Mouse (Mus musculus): Measurements from ENCODE around the gene Il25. TPM values are rescaled to one million over a fixed set of nuclear protein-coding genes. Genes with fewer than 3 reads are reported as not detected.
"Not testable (repeated sequence)": the region's sequence is repeated elsewhere in the genome, so short reads cannot be mapped to it uniquely, and the experiment has no call there.

Il25 gene
- polyA plus RNA-seq, 1 experiment from 2014 or later, result not detected

DNA sequence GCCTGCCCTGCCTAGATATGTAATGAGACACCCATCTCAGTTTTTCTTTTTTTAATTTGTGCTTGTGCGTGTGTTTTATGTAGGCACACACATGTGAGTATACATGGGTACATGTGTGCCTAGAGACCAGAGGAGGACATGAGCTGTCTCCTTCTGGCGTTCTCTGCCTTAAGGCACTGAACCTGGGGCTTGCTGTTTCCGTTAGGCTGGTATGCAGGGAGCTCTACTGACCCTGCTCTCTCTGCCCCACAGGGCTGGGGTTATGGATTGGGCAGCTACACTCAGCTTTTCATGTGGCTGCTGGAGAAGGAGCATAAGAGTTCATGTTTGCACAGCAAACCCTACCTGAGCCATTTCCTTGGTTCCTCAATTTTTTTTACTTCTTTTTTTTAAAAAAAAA lies 22.0 kb downstream of the Il25 start:
- Histone ChIP-seq H3K9me3 (replicated peaks; ENCODE audit: control insufficient read depth, low read length) (no peaks in the 10 kb centered on the region), H3K9ac (ENCODE audit: low read depth, low read length) (no peak overlapping the region), H3K27ac (ENCODE audit: low read depth, low read length) (peak overlapping the region; percentile 37; the same call in 1 of the 2 replicates), H3K4me3 (ENCODE audit: low read depth, low read length) (no peak overlapping the region), H3K4me1 (ENCODE audit: control insufficient read depth, insufficient read depth, low read length) (no peaks in the 10 kb centered on the region), H3K4me2 (no peak overlapping the region), H3K36me3 (ENCODE audit: control insufficient read depth, insufficient read depth, low read length) (peaks cover 6% of the 10 kb centered on the region; the same call in 1 of the 2 replicates), H3K27me3 (ENCODE audit: control insufficient read depth, insufficient read depth, low read length) (no peaks in the 10 kb centered on the region)
- 76% methylated on average over 3 of the region's 3 CpGs for WGBS (ENCODE audit: insufficient replicate concordance)
- no peak for ATAC-seq (replicated peaks; ENCODE audit: insufficient number of reproducible peaks, low FRiP score, low TSS enrichment)

GRCm38 (mm10) chr14:54955481-54955880 lies 23.0 kb downstream of the Il25 start:
- Histone ChIP-seq H3K27me3 (ENCODE audit: control insufficient read depth, insufficient read depth, low read length) (no peaks in the 10 kb centered on the region), H3K4me1 (ENCODE audit: control insufficient read depth, insufficient read depth, low read length) (no peaks in the 10 kb centered on the region), H3K4me2 (no peak overlapping the region), H3K9me3 (replicated peaks; ENCODE audit: control insufficient read depth, low read length) (no peaks in the 10 kb centered on the region), H3K27ac (ENCODE audit: low read depth, low read length) (no peak overlapping the region), H3K36me3 (ENCODE audit: control insufficient read depth, insufficient read depth, low read length) (peaks cover 2% of the 10 kb centered on the region; the same call in 1 of the 2 replicates), H3K4me3 (ENCODE audit: low read depth, low read length) (no peak overlapping the region), H3K9ac (ENCODE audit: low read depth, low read length) (no peak overlapping the region)
- 79% methylated on average over 3 of the region's 3 CpGs for WGBS (ENCODE audit: insufficient replicate concordance)
- ATAC-seq (replicated peaks; ENCODE audit: insufficient number of reproducible peaks, low FRiP score, low TSS enrichment), result no peak

DNA sequence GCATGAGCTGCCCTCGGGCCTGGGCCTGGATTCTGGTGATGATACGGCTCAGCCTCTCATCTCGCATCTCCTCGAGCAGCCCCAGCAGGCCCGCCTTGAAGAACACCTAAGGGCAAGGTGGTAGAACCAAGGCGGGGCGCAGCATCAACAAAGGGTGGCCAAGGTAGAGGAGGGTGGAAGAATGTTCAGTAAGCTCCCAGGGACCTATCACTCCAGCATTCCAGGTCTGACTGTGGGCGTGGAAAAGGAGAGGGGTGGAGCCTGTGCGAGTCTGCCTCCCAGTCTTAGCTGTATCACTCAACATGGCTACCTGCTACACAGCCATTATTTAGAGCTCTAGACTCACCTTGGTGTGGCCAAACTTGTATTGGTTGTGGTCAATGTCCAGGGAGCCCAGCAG lies 24.0 kb downstream of the Il25 start:
- no peaks in the 10 kb centered on the region for H3K27me3 ChIP-seq (ENCODE audit: control insufficient read depth, insufficient read depth, low read length)
- no peaks in the 10 kb centered on the region for H3K9me3 ChIP-seq (replicated peaks; ENCODE audit: control insufficient read depth, low read length)
- no peak overlapping the region for H3K4me3 ChIP-seq (ENCODE audit: low read depth, low read length)
- no peaks in the 10 kb centered on the region for H3K4me1 ChIP-seq (ENCODE audit: control insufficient read depth, insufficient read depth, low read length)
- H3K9ac ChIP-seq (ENCODE audit: low read depth, low read length), result peak overlapping the region; percentile 4; the same call in 1 of the 2 replicates
- 69% methylated on average over 9 of the region's 9 CpGs for WGBS (ENCODE audit: insufficient replicate concordance)
- ATAC-seq (replicated peaks; ENCODE audit: insufficient number of reproducible peaks, low FRiP score, low TSS enrichment), result no peak
- H3K4me2 ChIP-seq, result peak overlapping the region; percentile 66; the same call in 1 of the 2 replicates
- H3K27ac ChIP-seq (ENCODE audit: low read depth, low read length), result no peak overlapping the region
- peaks cover 2% of the 10 kb centered on the region; the same call in 1 of the 2 replicates for H3K36me3 ChIP-seq (ENCODE audit: control insufficient read depth, insufficient read depth, low read length)

- peak overlapping the region; percentile 71 for H3K27ac ChIP-seq (ENCODE audit: low read depth, low read length)
- H3K9me3 ChIP-seq (replicated peaks; ENCODE audit: control insufficient read depth, low read length), result no peaks in the 10 kb centered on the region
- peaks cover 4% of the 10 kb centered on the region; the same call in 1 of the 2 replicates for H3K36me3 ChIP-seq (ENCODE audit: control insufficient read depth, insufficient read depth, low read length)
- WGBS (ENCODE audit: insufficient replicate concordance), result 62% methylated on average over 4 of the region's 4 CpGs
- ATAC-seq (replicated peaks; ENCODE audit: insufficient number of reproducible peaks, low FRiP score, low TSS enrichment), result no peak
- H3K9ac ChIP-seq (ENCODE audit: low read depth, low read length), result peak overlapping the region; percentile 69
- H3K4me3 ChIP-seq (ENCODE audit: low read depth, low read length), result peak overlapping the region; percentile 16; the same call in 1 of the 2 replicates
- no peaks in the 10 kb centered on the region for H3K4me1 ChIP-seq (ENCODE audit: control insufficient read depth, insufficient read depth, low read length)
- H3K4me2 ChIP-seq, result peak overlapping the region; percentile 66
- no peaks in the 10 kb centered on the region for H3K27me3 ChIP-seq (ENCODE audit: control insufficient read depth, insufficient read depth, low read length)
Observed at GRCm38 (mm10) chr14:54958503-54958902, 26.0 kb downstream of the Il25 start.

GRCm38 (mm10) chr14:54959197-54959596 lies 26.7 kb downstream of the Il25 start:
- Histone ChIP-seq H3K4me2 (peak overlapping the region; percentile 66), H3K4me3 (ENCODE audit: low read depth, low read length) (peak overlapping the region; percentile 51), H3K9me3 (replicated peaks; ENCODE audit: control insufficient read depth, low read length) (no peaks in the 10 kb centered on the region), H3K27me3 (ENCODE audit: control insufficient read depth, insufficient read depth, low read length) (no peaks in the 10 kb centered on the region; the same call in 1 of the 2 replicates), H3K36me3 (ENCODE audit: control insufficient read depth, insufficient read depth, low read length) (peaks cover 4% of the 10 kb centered on the region; the same call in 1 of the 2 replicates), H3K9ac (ENCODE audit: low read depth, low read length) (peak overlapping the region; percentile 69), H3K27ac (ENCODE audit: low read depth, low read length) (peak overlapping the region; percentile 71), H3K4me1 (ENCODE audit: control insufficient read depth, insufficient read depth, low read length) (no peaks in the 10 kb centered on the region)
- WGBS (ENCODE audit: insufficient replicate concordance), result 76% methylated on average over 3 of the region's 3 CpGs
- no peak for ATAC-seq (replicated peaks; ENCODE audit: insufficient number of reproducible peaks, low FRiP score, low TSS enrichment)

- not testable (repeated sequence) for H3K9me3 ChIP-seq (replicated peaks; ENCODE audit: control insufficient read depth, low read length); H3K4me1 ChIP-seq (ENCODE audit: control insufficient read depth, insufficient read depth, low read length); H3K36me3 ChIP-seq (ENCODE audit: control insufficient read depth, insufficient read depth, low read length); H3K27me3 ChIP-seq (ENCODE audit: control insufficient read depth, insufficient read depth, low read length)
- ATAC-seq (replicated peaks; ENCODE audit: insufficient number of reproducible peaks, low FRiP score, low TSS enrichment), result 0 out of 2 replicates have a peak, but pooled peaks have one; percentile 15
- Histone ChIP-seq H3K27ac (ENCODE audit: low read depth, low read length) (peak overlapping the region; percentile 95), H3K4me2 (peak overlapping the region; percentile 66), H3K9ac (ENCODE audit: low read depth, low read length) (peak overlapping the region; percentile 86), H3K4me3 (ENCODE audit: low read depth, low read length) (peak overlapping the region; percentile 51)
- WGBS (ENCODE audit: insufficient replicate concordance), result 73% methylated on average over 12 of the region's 12 CpGs
Observed at GRCm38 (mm10) chr14:54959853-54960613, 27.5 kb downstream of the Il25 start.

DNA sequence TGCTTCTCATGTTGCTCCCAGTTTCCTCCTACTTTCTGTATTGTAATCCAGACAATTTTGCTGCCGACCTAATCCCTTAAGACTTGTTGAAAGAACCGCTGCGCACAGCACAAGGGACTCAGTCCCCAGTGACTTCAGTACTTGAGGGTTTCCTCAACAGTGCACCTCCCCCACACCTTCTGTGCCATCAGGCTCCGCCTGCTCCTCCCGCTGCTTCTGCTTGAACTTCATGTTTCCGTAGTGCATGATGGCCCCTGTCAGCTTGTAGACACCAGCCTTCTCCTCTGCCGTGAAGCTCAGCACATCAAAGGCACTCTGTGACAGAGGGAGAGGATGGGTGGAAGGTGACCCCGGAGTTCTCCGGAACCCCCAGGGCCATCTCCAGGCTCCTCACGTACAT lies 28.3 kb downstream of the Il25 start:
- H3K4me3 ChIP-seq (ENCODE audit: low read depth, low read length), result peak overlapping the region; percentile 51
- H3K27me3 ChIP-seq (ENCODE audit: control insufficient read depth, insufficient read depth, low read length), result no peaks in the 10 kb centered on the region; the same call in 1 of the 2 replicates
- no peaks in the 10 kb centered on the region for H3K9me3 ChIP-seq (replicated peaks; ENCODE audit: control insufficient read depth, low read length)
- H3K4me2 ChIP-seq, result peak overlapping the region; percentile 66
- no peaks in the 10 kb centered on the region for H3K4me1 ChIP-seq (ENCODE audit: control insufficient read depth, insufficient read depth, low read length)
- H3K9ac ChIP-seq (ENCODE audit: low read depth, low read length), result peak overlapping the region; percentile 86
- 41% methylated on average over 10 of the region's 10 CpGs for WGBS (ENCODE audit: insufficient replicate concordance)
- H3K36me3 ChIP-seq (ENCODE audit: control insufficient read depth, insufficient read depth, low read length), result peaks cover 2% of the 10 kb centered on the region; the same call in 1 of the 2 replicates
- peak overlapping the region; percentile 95 for H3K27ac ChIP-seq (ENCODE audit: low read depth, low read length)
- no peak for ATAC-seq (replicated peaks; ENCODE audit: insufficient number of reproducible peaks, low FRiP score, low TSS enrichment)

- H3K4me3 ChIP-seq (ENCODE audit: low read depth, low read length), result peak overlapping the region; percentile 51
- peak overlapping the region; percentile 86 for H3K9ac ChIP-seq (ENCODE audit: low read depth, low read length)
- ATAC-seq (replicated peaks; ENCODE audit: insufficient number of reproducible peaks, low FRiP score, low TSS enrichment), result no peak
- H3K36me3 ChIP-seq (ENCODE audit: control insufficient read depth, insufficient read depth, low read length), result peaks cover 2% of the 10 kb centered on the region; the same call in 1 of the 2 replicates
- no peaks in the 10 kb centered on the region for H3K4me1 ChIP-seq (ENCODE audit: control insufficient read depth, insufficient read depth, low read length)
- no peaks in the 10 kb centered on the region for H3K9me3 ChIP-seq (replicated peaks; ENCODE audit: control insufficient read depth, low read length)
- H3K27ac ChIP-seq (ENCODE audit: low read depth, low read length), result peak overlapping the region; percentile 95
- H3K27me3 ChIP-seq (ENCODE audit: control insufficient read depth, insufficient read depth, low read length), result no peaks in the 10 kb centered on the region; the same call in 1 of the 2 replicates
- H3K4me2 ChIP-seq, result peak overlapping the region; percentile 66
- WGBS (ENCODE audit: insufficient replicate concordance), result 57% methylated on average over 5 of the region's 5 CpGs
Observed at GRCm38 (mm10) chr14:54961487-54961886, 29.0 kb downstream of the Il25 start.

All from heart, embryonic 11.5 days (tissue).